In genomic region chr17:52569584-52570270, GRCm38 (mm10) we compare ENCODE assay signal across 12 mouse cellular contexts. TPM values are rescaled to one million over a fixed set of nuclear protein-coding genes. Genes with fewer than 3 reads are reported as not detected.
DNase-seq lines count a peak whose midpoint lies in the region; ATAC-seq and TF ChIP-seq lines count a peak whose summit lies in the region.
"Had no signal": no experiment of that assay in that cellular context is flagged by ENCODE, and none has a peak within 500 bp of the region (broad histone marks: within the 10 kb centered on the region; RNA-seq: fewer than 3 reads in every experiment).

No protein-coding gene starts in this region.

- H3K4me1 ChIP-seq in forebrain, embryonic 14.5 days (ENCODE audit: control insufficient read depth, insufficient read depth, low read length), result no peaks in the 10 kb centered on the region
- no peaks in the 10 kb centered on the region for H3K4me1 ChIP-seq in midbrain, postnatal 0 days (ENCODE audit: insufficient read depth, low read length)
- H3K4me1 ChIP-seq in liver, postnatal 0 days (ENCODE audit: insufficient read depth), result no peaks in the 10 kb centered on the region
- H3K4me1 ChIP-seq: embryonic facial prominence, embryonic 12.5 days; megakaryocyte, embryonic 14.5 days had no signal

- TF ChIP-seq CTCF in midbrain, postnatal 0 days (IDR thresholded peaks at IDR 0.05), result peak; percentile 86
- no peak for TF ChIP-seq CTCF in liver, postnatal 0 days (IDR thresholded peaks at IDR 0.05; ENCODE audit: low read depth)

- no peak for TF ChIP-seq EP300 in liver, postnatal 0 days (IDR thresholded peaks at IDR 0.05; ENCODE audit: low read depth)

- no peak overlapping the region for H3K9ac ChIP-seq in forebrain, embryonic 14.5 days (ENCODE audit: low read length)
- no peak overlapping the region for H3K9ac ChIP-seq in midbrain, postnatal 0 days (replicated peaks; ENCODE audit: low read length, poor library complexity, severe bottlenecking)
- H3K9ac ChIP-seq in liver, postnatal 0 days (replicated peaks), result no peak overlapping the region
- H3K9ac ChIP-seq: embryonic facial prominence, embryonic 12.5 days had no signal

- ATAC-seq in forebrain, embryonic 14.5 days, result peak; percentile 81
- ATAC-seq in midbrain, postnatal 0 days (ENCODE audit: low FRiP score), result peak; percentile 83; the same call in 1 of the 2 replicates
- ATAC-seq in liver, postnatal 0 days, result no peak

- no peak overlapping the region for H3K4me2 ChIP-seq in forebrain, embryonic 14.5 days (ENCODE audit: low read length)
- no peak overlapping the region for H3K4me2 ChIP-seq in midbrain, postnatal 0 days (ENCODE audit: low read depth, low read length, poor library complexity, severe bottlenecking)
- no peak overlapping the region for H3K4me2 ChIP-seq in liver, postnatal 0 days (ENCODE audit: low read depth, low read length)
- H3K4me2 ChIP-seq: embryonic facial prominence, embryonic 12.5 days had no signal

- no peak overlapping the region for H3K27ac ChIP-seq in forebrain, embryonic 14.5 days (ENCODE audit: low read depth, low read length)
- H3K27ac ChIP-seq in midbrain, postnatal 0 days (ENCODE audit: low read depth, low read length), result no peak overlapping the region
- no peak overlapping the region for H3K27ac ChIP-seq in liver, postnatal 0 days (ENCODE audit: low read depth)
- H3K27ac ChIP-seq: embryonic facial prominence, embryonic 12.5 days had no signal

- 74% methylated on average over 4 of the region's 4 CpGs for WGBS in forebrain, embryonic 14.5 days
- 62% methylated on average over 4 of the region's 4 CpGs for WGBS in midbrain, postnatal 0 days
- WGBS in liver, postnatal 0 days (ENCODE audit: insufficient replicate concordance), result 64% methylated on average over 4 of the region's 4 CpGs

- no peaks in the 10 kb centered on the region for H3K9me3 ChIP-seq in forebrain, embryonic 14.5 days (replicated peaks; ENCODE audit: control insufficient read depth, low read length)
- H3K9me3 ChIP-seq in midbrain, postnatal 0 days (ENCODE audit: low read length), result no peaks in the 10 kb centered on the region
- no peaks in the 10 kb centered on the region for H3K9me3 ChIP-seq in liver, postnatal 0 days (ENCODE audit: low read length)
- H3K9me3 ChIP-seq: embryonic facial prominence, embryonic 12.5 days; megakaryocyte, embryonic 14.5 days had no signal

- peak; percentile 24 for DNase-seq in embryo, embryonic 11 days
- no peak for DNase-seq in embryo, embryonic 9.5 days (ENCODE audit: extremely low spot score)
- DNase-seq in CD4-positive, CD25-positive, alpha-beta regulatory T cell, adult 2 months (ENCODE audit: low read depth, low spot score), result peak; percentile 48
- DNase-seq in forebrain, embryonic 14.5 days (ENCODE audit: low spot score), result peak; percentile 64
- peak; percentile 72 for DNase-seq in midbrain, postnatal 0 days (ENCODE audit: low spot score)
- no peak for DNase-seq in ovary, adult 18-20 months (ENCODE audit: low spot score)
- DNase-seq in kidney, adult 8-10 months, result no peak
- no peak for DNase-seq in liver, postnatal 0 days
- DNase-seq: kidney, adult 2 months had no signal

- no peaks in the 10 kb centered on the region for H3K36me3 ChIP-seq in forebrain, embryonic 14.5 days (ENCODE audit: control insufficient read depth, insufficient read depth, low read length)
- H3K36me3 ChIP-seq in midbrain, postnatal 0 days (ENCODE audit: insufficient read depth, low read length), result no peaks in the 10 kb centered on the region
- H3K36me3 ChIP-seq in liver, postnatal 0 days (replicated peaks; ENCODE audit: insufficient read depth, low read length), result no peaks in the 10 kb centered on the region
- H3K36me3 ChIP-seq: embryonic facial prominence, embryonic 12.5 days had no signal

- H3K27me3 ChIP-seq in forebrain, embryonic 14.5 days (replicated peaks; ENCODE audit: control insufficient read depth, insufficient read depth, low read length), result no peaks in the 10 kb centered on the region
- no peaks in the 10 kb centered on the region for H3K27me3 ChIP-seq in midbrain, postnatal 0 days (ENCODE audit: insufficient read depth, low read length)
- no peaks in the 10 kb centered on the region for H3K27me3 ChIP-seq in liver, postnatal 0 days (ENCODE audit: insufficient read depth, low read length)
- H3K27me3 ChIP-seq: CH12.LX; embryonic facial prominence, embryonic 12.5 days; megakaryocyte, embryonic 14.5 days had no signal

- no peak overlapping the region for H3K4me3 ChIP-seq in forebrain, embryonic 14.5 days (ENCODE audit: low read depth, low read length)
- H3K4me3 ChIP-seq in midbrain, postnatal 0 days (ENCODE audit: low read depth, low read length), result no peak overlapping the region
- H3K4me3 ChIP-seq in liver, postnatal 0 days (ENCODE audit: low read depth, low read length), result no peak overlapping the region
- H3K4me3 ChIP-seq: embryonic facial prominence, embryonic 12.5 days; megakaryocyte, embryonic 14.5 days had no signal

RNA-seq across cellular contexts. Expression of gene Kcnh8, which starts 32.8 kb away (rescaled TPM):
- polyA plus RNA-seq in forebrain, embryonic 14.5 days (2014; fragmentation: Nextera tagmentation; extraction: Ambion mirVana), result 3.4 and 4.3 TPM in 2 replicates
- 5.2 and 7.9 TPM in 2 replicates for total RNA-seq in midbrain, postnatal 0 days (2014; rRNA removed)
- polyA plus RNA-seq in midbrain, postnatal 0 days (2015; fragmentation: Nextera tagmentation; extraction: Ambion mirVana), result 2.3 and 2.8 TPM in 2 replicates
- 0.02 TPM in 1 of 2 replicates, not detected in the other for polyA plus RNA-seq in liver, postnatal 0 days (2015; fragmentation: Nextera tagmentation; extraction: Ambion mirVana)
- total RNA-seq: CH12.LX had no signal
- polyA plus RNA-seq: kidney, adult 2 months had no signal

Comparison
In these comparisons a context has a peak if more than half of its experiments do, and no peak if none do; other contexts are left out.
1. DNase-seq: peak in embryo, embryonic 11 days (single experiment), CD4-positive, CD25-positive, alpha-beta regulatory T cell, adult 2 months (single experiment), forebrain, embryonic 14.5 days (single experiment) and midbrain, postnatal 0 days (single experiment); none in embryo, embryonic 9.5 days (single experiment), ovary, adult 18-20 months (single experiment), kidney, adult 8-10 months (0 of 2) and liver, postnatal 0 days (single experiment).